Mouse (Mus musculus): ENCODE data around the gene Snx14.

DNA sequence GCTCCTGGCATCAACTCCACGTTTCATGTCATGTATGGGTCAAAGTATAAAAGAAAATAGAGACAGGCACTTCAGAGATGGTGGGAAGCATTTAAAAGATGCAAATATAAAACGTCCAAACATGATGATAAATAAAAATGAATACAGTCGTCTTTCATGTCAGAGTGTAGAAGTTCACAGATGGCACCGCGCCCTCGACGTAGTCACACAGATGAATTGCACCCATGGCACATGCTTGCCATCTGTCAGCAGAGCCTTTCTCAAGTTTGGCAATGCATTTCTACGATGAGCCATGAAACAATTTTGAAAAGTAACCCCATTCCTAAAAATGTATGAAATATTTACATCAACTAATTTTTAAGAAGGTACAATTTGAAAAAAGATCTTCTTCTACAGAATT lies 43.9 kb downstream of the Snx14 start:
- no peak for TF ChIP-seq CTCF (IDR thresholded peaks at IDR 0.05; ENCODE audit: control insufficient read depth, insufficient read depth, insufficient replicate concordance, low read depth, low read length)
- TF ChIP-seq POLR2A (IDR thresholded peaks at IDR 0.05; ENCODE audit: control insufficient read depth, low read depth, low read length), result no peak

Data from testis, adult 2 months (tissue).